Mouse (Mus musculus) spleen, postnatal 4 days (tissue): ENCODE results near the gene Hadha.

Experiments
- DNase-seq, 2 experiments: peaks; one replicate each; pipeline ENCODE4 v3.0.0; 2022; ENCODE audit warnings: low spot score in 2 of 2

Hadha gene

GRCm38 (mm10) chr5:30154013-30154412, 949 bp downstream of the Hadha start:
- no peak for DNase-seq

GRCm38 (mm10) chr5:30153222-30153621, 1.7 kb downstream of the Hadha start:
- no peak for DNase-seq

GRCm38 (mm10) chr5:30152413-30152812, 2.5 kb downstream of the Hadha start:
- DNase-seq: no peak

- DNase-seq: no peak
Observed at GRCm38 (mm10) chr5:30152007-30152406, 3.0 kb downstream of the Hadha start.

GRCm38 (mm10) chr5:30148133-30148920, 6.6 kb downstream of the Hadha start:
- no peak for DNase-seq

- DNase-seq: no peak
Observed at GRCm38 (mm10) chr5:30146526-30146925, 8.4 kb downstream of the Hadha start.

- no peak for DNase-seq
Observed at GRCm38 (mm10) chr5:30138193-30138592, 16.8 kb downstream of the Hadha start.

GRCm38 (mm10) chr5:30137271-30137670, 17.7 kb downstream of the Hadha start:
- no peak for DNase-seq

GRCm38 (mm10) chr5:30135711-30136231, 19.2 kb downstream of the Hadha start:
- DNase-seq: no peak

GRCm38 (mm10) chr5:30132173-30132572, 22.8 kb downstream of the Hadha start:
- no peak for DNase-seq

GRCm38 (mm10) chr5:30131246-30131645, 23.7 kb downstream of the Hadha start:
- DNase-seq: no peak

- DNase-seq: no peak
Observed at GRCm38 (mm10) chr5:30128680-30129079, 26.3 kb downstream of the Hadha start.

- DNase-seq: no peak
Observed at GRCm38 (mm10) chr5:30127921-30128597, 26.9 kb downstream of the Hadha start.

- no peak for DNase-seq
Observed at GRCm38 (mm10) chr5:30126756-30127155, 28.2 kb downstream of the Hadha start.

GRCm38 (mm10) chr5:30125587-30125986, 29.4 kb downstream of the Hadha start:
- no peak for DNase-seq

- no peak for DNase-seq
Observed at GRCm38 (mm10) chr5:30122481-30122880, 32.5 kb downstream of the Hadha start.

- no peak for DNase-seq
Observed at GRCm38 (mm10) chr5:30120106-30120505, 34.9 kb downstream of the Hadha start.

- no peak for DNase-seq
Observed at GRCm38 (mm10) chr5:30119163-30119562, 35.8 kb downstream of the Hadha start.

- no peak for DNase-seq
Observed at GRCm38 (mm10) chr5:30118018-30118417, 36.9 kb downstream of the Hadha start.

GRCm38 (mm10) chr5:30115718-30116117, 39.2 kb downstream of the Hadha start:
- no peak for DNase-seq

GRCm38 (mm10) chr5:30114761-30115140, 40.2 kb downstream of the Hadha start:
- DNase-seq: no peak

- peak; percentile 66 to 86 for DNase-seq
Observed at GRCm38 (mm10) chr5:30113881-30114760, 40.8 kb downstream of the Hadha start.
